Mouse (Mus musculus): ENCODE measurements at regions not wholly inside any gene's neighbourhood (a gene's known extent, or its start where the extent isn't known, plus 50 kb on each side); places are given as distances from the start of the nearest gene placed in this dataset.

GRCm38 (mm10) chr4:152935484-152935883, 457.8 kb upstream of the Kcnab2 start:
- DNase-seq (ENCODE audit: low spot score in 2 of 2), result no peak

GRCm38 (mm10) chr4:152928422-152928985, 450.8 kb upstream of the Kcnab2 start:
- no peak for DNase-seq (ENCODE audit: low spot score in 2 of 2)

- no peak for DNase-seq (ENCODE audit: low spot score in 2 of 2)
These were observed 442.6 kb upstream of the Kcnab2 start for GRCm38 (mm10) chr4:152920261-152920660.

- DNase-seq (ENCODE audit: low spot score in 2 of 2), result no peak
These were observed 442.2 kb upstream of the Kcnab2 start for GRCm38 (mm10) chr4:152919851-152920250.

- DNase-seq (ENCODE audit: low spot score in 2 of 2), result no peak
These were observed 438.9 kb upstream of the Kcnab2 start for GRCm38 (mm10) chr4:152916576-152916975.

- DNase-seq (ENCODE audit: low spot score in 2 of 2), result no peak
These were observed 435.8 kb upstream of the Kcnab2 start for GRCm38 (mm10) chr4:152913497-152913896.

- no peak for DNase-seq (ENCODE audit: low spot score in 2 of 2)
These were observed 435.2 kb upstream of the Kcnab2 start for GRCm38 (mm10) chr4:152912846-152913245.

- DNase-seq (ENCODE audit: low spot score in 2 of 2), result no peak
These were observed 430.6 kb upstream of the Kcnab2 start for GRCm38 (mm10) chr4:152908235-152908634.

GRCm38 (mm10) chr4:152902851-152903250, 425.2 kb upstream of the Kcnab2 start:
- DNase-seq (ENCODE audit: low spot score in 2 of 2), result peak in 1 of 2 experiments; percentile 37

GRCm38 (mm10) chr4:152900049-152900448, 422.4 kb upstream of the Kcnab2 start:
- no peak for DNase-seq (ENCODE audit: low spot score in 2 of 2)

- DNase-seq (ENCODE audit: low spot score in 2 of 2), result no peak
These were observed 417.4 kb upstream of the Kcnab2 start for GRCm38 (mm10) chr4:152895076-152895475.

GRCm38 (mm10) chr4:152892997-152893396, 415.3 kb upstream of the Kcnab2 start:
- DNase-seq (ENCODE audit: low spot score in 2 of 2), result no peak

GRCm38 (mm10) chr4:152889211-152889610, 411.5 kb upstream of the Kcnab2 start:
- DNase-seq (ENCODE audit: low spot score in 2 of 2), result no peak

GRCm38 (mm10) chr4:152888306-152888705, 410.6 kb upstream of the Kcnab2 start:
- DNase-seq (ENCODE audit: low spot score in 2 of 2), result no peak

GRCm38 (mm10) chr4:152886773-152887172, 409.1 kb upstream of the Kcnab2 start:
- no peak for DNase-seq (ENCODE audit: low spot score in 2 of 2)

- no peak for DNase-seq (ENCODE audit: low spot score in 2 of 2)
These were observed 403.8 kb upstream of the Kcnab2 start for GRCm38 (mm10) chr4:152881433-152881930.

GRCm38 (mm10) chr4:152880368-152880767, 402.7 kb upstream of the Kcnab2 start:
- no peak for DNase-seq (ENCODE audit: low spot score in 2 of 2)

- no peak for DNase-seq (ENCODE audit: low spot score in 2 of 2)
These were observed 401.3 kb upstream of the Kcnab2 start for GRCm38 (mm10) chr4:152878941-152879340.

- no peak for DNase-seq (ENCODE audit: low spot score in 2 of 2)
These were observed 400.7 kb upstream of the Kcnab2 start for GRCm38 (mm10) chr4:152878401-152878800.

- DNase-seq (ENCODE audit: low spot score in 2 of 2), result no peak
These were observed 392.4 kb upstream of the Kcnab2 start for GRCm38 (mm10) chr4:152870046-152870445.

GRCm38 (mm10) chr4:152865894-152866293, 388.2 kb upstream of the Kcnab2 start:
- no peak for DNase-seq (ENCODE audit: low spot score in 2 of 2)

GRCm38 (mm10) chr4:152862818-152863614, 385.3 kb upstream of the Kcnab2 start:
- DNase-seq (ENCODE audit: low spot score in 2 of 2), result no peak

GRCm38 (mm10) chr4:152859161-152859560, 381.5 kb upstream of the Kcnab2 start:
- DNase-seq (ENCODE audit: low spot score in 2 of 2), result no peak

Measured in cerebellum, postnatal 4 days (tissue).